Mouse (Mus musculus): ENCODE measurements around the gene Bmp3. TPM values are rescaled to one million over a fixed set of nuclear protein-coding genes. Genes with fewer than 3 reads are reported as not detected.

The Bmp3 gene
- not detected for polyA plus RNA-seq (2017; shearing (Covaris generic))

DNA sequence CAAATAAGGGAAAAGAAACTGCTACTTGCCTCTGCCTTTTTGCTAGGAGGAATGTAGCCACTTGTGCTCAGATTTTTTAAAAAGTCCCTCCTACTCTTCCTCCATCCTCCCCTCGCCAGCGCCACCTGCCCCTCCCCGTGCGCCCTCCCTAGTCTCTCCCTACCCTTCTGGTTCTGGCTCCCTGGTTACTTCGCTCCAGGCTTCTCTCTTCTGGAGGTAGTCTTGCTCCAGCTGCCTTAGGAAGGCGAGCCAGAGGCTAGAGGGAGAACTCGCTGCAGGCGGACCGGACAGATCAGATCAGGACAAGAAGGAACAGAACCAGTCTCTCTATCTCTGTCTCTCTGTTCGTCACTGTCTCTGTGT lies at the start of gene Bmp3:
Bmp3 (plus strand) TSS at position 152 of the 363 bp plus-strand sequence.

Other genes with a start within 250 kb of the Bmp3 start
- not detected for gene Prkg2, start 182.9 kb downstream of the Bmp3 start, polyA plus RNA-seq (2017; shearing (Covaris generic))

Measured in activated CD4-positive, CD25-positive, alpha-beta regulatory T cell, adult 9 weeks (primary cell).